In the genomic region with DNA sequence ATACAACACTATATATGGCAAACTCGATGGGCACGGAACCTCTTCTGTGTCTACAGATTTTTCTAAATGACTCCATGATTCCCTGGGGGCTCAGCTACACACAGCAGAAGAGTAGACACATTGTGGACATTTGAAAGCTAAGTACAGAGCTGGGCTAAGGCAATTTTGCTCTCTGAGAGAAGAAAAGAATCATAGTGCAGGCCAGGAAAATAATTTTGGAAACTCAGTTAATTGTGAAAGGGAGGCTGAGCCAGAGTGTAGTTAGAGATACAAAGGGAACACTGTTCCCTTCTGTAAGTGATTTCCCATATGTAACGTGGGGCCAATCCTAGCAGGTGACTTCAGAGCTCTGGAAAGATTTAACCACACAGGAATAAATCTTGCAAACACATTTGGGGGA, we compare ENCODE assay signal across 19 mouse cellular contexts.
A peak's percentile ranks its signal among the peaks of the same experiment; 100 is the strongest.
DNase-seq lines count a peak whose midpoint lies in the region; ATAC-seq lines count a peak whose summit lies in the region.
"Had no signal": no experiment of that assay in that cellular context is flagged by ENCODE, and none has a peak within 500 bp of the region (broad histone marks: within the 10 kb centered on the region; RNA-seq: fewer than 3 reads in every experiment).

No protein-coding gene starts in this region.

- H3K27me3 ChIP-seq in embryonic facial prominence, embryonic 11.5 days (ENCODE audit: control insufficient read depth, insufficient read depth, low read length): no peaks in the 10 kb centered on the region
- H3K27me3 ChIP-seq in embryonic facial prominence, embryonic 10.5 days (replicated peaks; ENCODE audit: low read depth, poor library complexity, severe bottlenecking): no peaks in the 10 kb centered on the region
- H3K27me3 ChIP-seq in embryonic facial prominence, embryonic 13.5 days: no peaks in the 10 kb centered on the region
- H3K27me3 ChIP-seq in limb, embryonic 12.5 days: no peaks in the 10 kb centered on the region
- H3K27me3 ChIP-seq: heart, embryonic 15.5 days; hindbrain, embryonic 15.5 days; liver, embryonic 15.5 days; midbrain, embryonic 12.5 days had no signal

- H3K36me3 ChIP-seq in embryonic facial prominence, embryonic 11.5 days (replicated peaks; ENCODE audit: control insufficient read depth, insufficient read depth, low read depth, low read length): no peaks in the 10 kb centered on the region
- no peaks in the 10 kb centered on the region for H3K36me3 ChIP-seq in embryonic facial prominence, embryonic 10.5 days (replicated peaks)
- H3K36me3 ChIP-seq in embryonic facial prominence, embryonic 13.5 days: no peaks in the 10 kb centered on the region
- no peaks in the 10 kb centered on the region for H3K36me3 ChIP-seq in limb, embryonic 12.5 days
- H3K36me3 ChIP-seq: G1E; heart, embryonic 15.5 days; hindbrain, embryonic 15.5 days; liver, embryonic 15.5 days; midbrain, embryonic 12.5 days had no signal

- H3K4me3 ChIP-seq in embryonic facial prominence, embryonic 11.5 days (ENCODE audit: low read depth, low read length): no peak overlapping the region
- no peak overlapping the region for H3K4me3 ChIP-seq in embryonic facial prominence, embryonic 10.5 days
- H3K4me3 ChIP-seq in embryonic facial prominence, embryonic 13.5 days: no peak overlapping the region
- no peak overlapping the region for H3K4me3 ChIP-seq in limb, embryonic 12.5 days (replicated peaks)
- H3K4me3 ChIP-seq: heart, embryonic 15.5 days; hindbrain, embryonic 15.5 days; layer of hippocampus, adult 2 months; liver, embryonic 15.5 days; midbrain, embryonic 12.5 days had no signal

- 51% methylated on average over 3 of the region's 3 CpGs for WGBS in embryonic facial prominence, embryonic 11.5 days
- 63% methylated on average over 3 of the region's 3 CpGs for WGBS in embryonic facial prominence, embryonic 10.5 days
- WGBS in embryonic facial prominence, embryonic 13.5 days: 46% methylated on average over 3 of the region's 3 CpGs
- 43% methylated on average over 3 of the region's 3 CpGs for WGBS in limb, embryonic 12.5 days

- peak; percentile 19 for DNase-seq in embryonic facial prominence, embryonic 11.5 days (ENCODE audit: low spot score)
- DNase-seq in embryonic facial prominence, embryonic 10.5 days (ENCODE audit: low spot score): no peak
- peak; percentile 23 for DNase-seq in Muller cell, postnatal 12 days (ENCODE audit: inconsistent ontology term)
- DNase-seq in layer of hippocampus, postnatal 25 days (ENCODE audit: extremely low spot score in 1 of 2, low spot score in 1 of 2): no peak
- DNase-seq in right cerebral cortex, adult 2 months (ENCODE audit: low spot score in 2 of 2): no peak
- no peak for DNase-seq in thymus, postnatal 14 days
- DNase-seq: cerebellum, adult 9-11 months; gastrocnemius, postnatal 25 days; heart, postnatal 4 days; kidney, adult 18-20 months; kidney, postnatal 10 days had no signal

- H3K9me3 ChIP-seq in embryonic facial prominence, embryonic 11.5 days (replicated peaks; ENCODE audit: control insufficient read depth, low read length): no peaks in the 10 kb centered on the region
- H3K9me3 ChIP-seq in embryonic facial prominence, embryonic 10.5 days: no peaks in the 10 kb centered on the region
- no peaks in the 10 kb centered on the region for H3K9me3 ChIP-seq in embryonic facial prominence, embryonic 13.5 days
- no peaks in the 10 kb centered on the region for H3K9me3 ChIP-seq in limb, embryonic 12.5 days
- H3K9me3 ChIP-seq: G1E; heart, embryonic 15.5 days; hindbrain, embryonic 15.5 days; liver, embryonic 15.5 days; midbrain, embryonic 12.5 days had no signal

- H3K9ac ChIP-seq in embryonic facial prominence, embryonic 11.5 days (replicated peaks; ENCODE audit: low read length): no peak overlapping the region
- no peak overlapping the region for H3K9ac ChIP-seq in embryonic facial prominence, embryonic 13.5 days
- no peak overlapping the region for H3K9ac ChIP-seq in limb, embryonic 12.5 days (replicated peaks)
- H3K9ac ChIP-seq: heart, embryonic 15.5 days; hindbrain, embryonic 15.5 days; liver, embryonic 15.5 days; midbrain, embryonic 12.5 days had no signal

- no peaks in the 10 kb centered on the region for H3K4me1 ChIP-seq in embryonic facial prominence, embryonic 11.5 days (ENCODE audit: control insufficient read depth, insufficient read depth, low read length)
- 0 out of 2 replicates have a peak, but pooled peaks cover 5% of the 10 kb centered on the region for H3K4me1 ChIP-seq in embryonic facial prominence, embryonic 10.5 days
- 0 out of 2 replicates have a peak, but pooled peaks cover 6% of the 10 kb centered on the region for H3K4me1 ChIP-seq in embryonic facial prominence, embryonic 13.5 days
- H3K4me1 ChIP-seq in limb, embryonic 12.5 days (replicated peaks): peaks cover 10% of the 10 kb centered on the region
- H3K4me1 ChIP-seq: heart, embryonic 15.5 days; hindbrain, embryonic 15.5 days; liver, embryonic 15.5 days; midbrain, embryonic 12.5 days had no signal

- H3K27ac ChIP-seq in embryonic facial prominence, embryonic 11.5 days (replicated peaks; ENCODE audit: low read depth, low read length): no peak overlapping the region
- no peak overlapping the region for H3K27ac ChIP-seq in embryonic facial prominence, embryonic 10.5 days (replicated peaks)
- peak overlapping the region; percentile 69 for H3K27ac ChIP-seq in embryonic facial prominence, embryonic 13.5 days
- H3K27ac ChIP-seq in limb, embryonic 12.5 days: peak overlapping the region; percentile 89
- H3K27ac ChIP-seq: heart, embryonic 15.5 days; hindbrain, embryonic 15.5 days; layer of hippocampus, adult 2 months; liver, embryonic 15.5 days; midbrain, embryonic 12.5 days had no signal

- no peak overlapping the region for H3K4me2 ChIP-seq in embryonic facial prominence, embryonic 11.5 days (ENCODE audit: low read depth, low read length)
- H3K4me2 ChIP-seq in embryonic facial prominence, embryonic 13.5 days: no peak overlapping the region
- H3K4me2 ChIP-seq in limb, embryonic 12.5 days: no peak overlapping the region
- H3K4me2 ChIP-seq: heart, embryonic 15.5 days; hindbrain, embryonic 15.5 days; liver, embryonic 15.5 days; midbrain, embryonic 12.5 days had no signal

- ATAC-seq in embryonic facial prominence, embryonic 11.5 days (replicated peaks; ENCODE audit: insufficient number of reproducible peaks, low FRiP score, low TSS enrichment, low read depth): 0 out of 2 replicates have a peak, but pooled peaks have one; percentile 48
- peak; percentile 75; the same call in 1 of the 2 replicates for ATAC-seq in embryonic facial prominence, embryonic 13.5 days (ENCODE audit: insufficient number of reproducible peaks, insufficient read depth, low FRiP score, low TSS enrichment, low read depth)
- ATAC-seq in limb, embryonic 12.5 days (ENCODE audit: insufficient number of reproducible peaks, insufficient read depth, low FRiP score, low TSS enrichment, low read depth): peak; percentile 92

Comparison
In these comparisons a context has a peak if more than half of its experiments do, and no peak if none do; other contexts are left out.
1. DNase-seq: peak in embryonic facial prominence, embryonic 11.5 days (single experiment) and Muller cell, postnatal 12 days (single experiment); none in embryonic facial prominence, embryonic 10.5 days (single experiment), layer of hippocampus, postnatal 25 days (0 of 2), right cerebral cortex, adult 2 months (0 of 2) and thymus, postnatal 14 days (single experiment).
2. H3K27ac ChIP-seq: peak in embryonic facial prominence, embryonic 13.5 days (single experiment) and limb, embryonic 12.5 days (single experiment); none in embryonic facial prominence, embryonic 11.5 days (single experiment) and embryonic facial prominence, embryonic 10.5 days (single experiment).
3. Peak in every context shown above with its lines, with median percentiles within 50 percentile points of each other: ATAC-seq.